Mouse (Mus musculus): Measurements from ENCODE around the gene Tmem255a.

- TF ChIP-seq POLR2A (IDR thresholded peaks at IDR 0.05; ENCODE audit: insufficient read depth, low read length) (no peak), CTCF (IDR thresholded peaks at IDR 0.05; ENCODE audit: low read depth, low read length) (no peak)
Measured at GRCm38 (mm10) chrX:38166592-38166991, 85.6 kb downstream of the Tmem255a start.
